Mouse (Mus musculus): ENCODE measurements around the gene Fntb. TPM values are rescaled to one million over a fixed set of nuclear protein-coding genes. Genes with fewer than 3 reads are reported as not detected.

Fntb gene
- polyA plus RNA-seq, 1 experiment from 2014 or later = 40.2 TPM

Other genes with a start within 250 kb of the Fntb start
- 0.47 and 0.90 TPM in 2 replicates for gene Plekhg3, start 234.7 kb upstream of the Fntb start, polyA plus RNA-seq (2014; fragmentation: Nextera tagmentation; extraction: Ambion mirVana)
- gene Sptb, start 55.0 kb upstream of the Fntb start, polyA plus RNA-seq (2014; fragmentation: Nextera tagmentation; extraction: Ambion mirVana) = 12.1 and 12.7 TPM in 2 replicates
- 150 and 179 TPM in 2 replicates for gene Churc1, start 51 bp upstream of the Fntb start, polyA plus RNA-seq (2014; fragmentation: Nextera tagmentation; extraction: Ambion mirVana)
- not detected in 2 replicates for gene Gpx2, start 30.0 kb downstream of the Fntb start, polyA plus RNA-seq (2014; fragmentation: Nextera tagmentation; extraction: Ambion mirVana)
- 22.3 and 29.9 TPM in 2 replicates for gene Rab15, start 57.3 kb downstream of the Fntb start, polyA plus RNA-seq (2014; fragmentation: Nextera tagmentation; extraction: Ambion mirVana)
- 27.2 and 64.9 TPM in 2 replicates for gene Max, start 196.6 kb downstream of the Fntb start, polyA plus RNA-seq (2014; fragmentation: Nextera tagmentation; extraction: Ambion mirVana)

Measured in neural tube, embryonic 14.5 days (tissue).